Mouse (Mus musculus) liver, embryonic 14.5 days (tissue): Measurements from ENCODE around the gene Myom1. TPM values are rescaled to one million over a fixed set of nuclear protein-coding genes. Genes with fewer than 3 reads are reported as not detected.

ENCODE experiments used
- ATAC-seq: fragments of 200-750 bp; cut with Nextera tagmentation; 2 replicates; pipeline ENCODE4 v1.8.0; 2017; ENCODE audit warnings: moderate number of reproducible peaks, mild to moderate bottlenecking, moderate library complexity; ENCODE audit not compliant: insufficient read depth
- DNase-seq, 3 experiments: peaks; one replicate each; pipeline ENCODE4 v3.0.0-alpha.2; 2012 to 2013; ENCODE audit warnings: low read depth in 3 of 3, low spot score in 3 of 3
- H3K27ac ChIP-seq: fragments of 300-500 bp; sonication (generic); 2 replicates; pipeline ENCODE4 v1.5.1; 2014; ENCODE audit warnings: moderate library complexity, mild to moderate bottlenecking, control low read depth, inconsistent platforms
- H3K27me3 ChIP-seq: fragments of 300-500 bp; sonication (generic); 2 replicates; pipeline ENCODE4 v1.6.1; 2014; ENCODE audit warnings: mild to moderate bottlenecking, low read length, moderate library complexity; ENCODE audit not compliant: control insufficient read depth, insufficient read depth
- H3K36me3 ChIP-seq: fragments of 300-500 bp; sonication (generic); replicated peaks from 2 replicates; pipeline ENCODE4 v1.6.1; 2014; ENCODE audit warnings: low read depth; ENCODE audit not compliant: control insufficient read depth, insufficient read depth
- H3K4me1 ChIP-seq, 2 experiments: fragments of 200-500 bp in 1 of 2; fragments of 300-500 bp in 1 of 2; sonication (generic) in 1 of 2; replicated peaks; 2 replicates each; pipeline ENCODE4 v1.6.1; 2012 to 2014; ENCODE audit warnings: antibody characterized with exemption in 1 of 2, inconsistent platforms in 1 of 2, low read length in 1 of 2; ENCODE audit not compliant: control insufficient read depth in 2 of 2, insufficient read depth in 2 of 2
- H3K4me2 ChIP-seq: fragments of 300-500 bp; sonication (generic); 2 replicates; pipeline ENCODE4 v1.6.1; 2014; ENCODE audit warnings: low read depth, mild to moderate bottlenecking, control low read depth, moderate library complexity
- H3K4me3 ChIP-seq, 2 experiments: fragments of 200-500 bp in 1 of 2; fragments of 300-500 bp in 1 of 2; sonication (generic) in 1 of 2; 2 replicates each; pipeline ENCODE4 v1.5.1; 2012 to 2014; ENCODE audit warnings: low read depth in 2 of 2, low read length in 2 of 2, mild to moderate bottlenecking in 2 of 2, control low read depth in 1 of 2, inconsistent platforms in 1 of 2, moderate library complexity in 1 of 2; ENCODE audit not compliant: insufficient read depth in 1 of 2
- H3K9ac ChIP-seq: fragments of 300-500 bp; sonication (generic); replicated peaks from 2 replicates; pipeline ENCODE4 v1.6.1; 2014; ENCODE audit warnings: mild to moderate bottlenecking, control low read depth, moderate library complexity
- H3K9me3 ChIP-seq: fragments of 300-500 bp; sonication (generic); 2 replicates; pipeline ENCODE4 v1.6.1; 2016; ENCODE audit warnings: low read length, mixed read lengths; ENCODE audit not compliant: control insufficient read depth
- CTCF ChIP-seq: IDR thresholded peaks from 2 replicates; pipeline ENCODE4 v1.5.1; 2016; ENCODE audit warnings: antibody characterized with exemption, low read depth, control low read depth
- EP300 ChIP-seq: IDR thresholded peaks from 2 replicates; pipeline ENCODE4 v1.6.1; 2016; ENCODE audit warnings: antibody characterized with exemption, low read depth
- WGBS: fragments of 180-500 bp; shearing (Covaris S2); extraction: QIAGEN DNeasy Blood & Tissue Kit; methylation state at CpG from one replicate; pipeline ENCODE4 v1.1.7; 2014; ENCODE audit not compliant: insufficient replicate concordance; 5-methylcytosine and 5-hydroxymethylcytosine counted together
- polyA plus RNA-seq, 2 experiments: library from polyadenylated mRNA; depleted of rRNA in 1 of 2; stranded (reverse) in 1 of 2; unstranded in 1 of 2; fragments of >200 nt; fragmentation: Nextera tagmentation in 1 of 2; extraction: Ambion mirVana in 1 of 2; gene quantifications; 2 replicates each; pipeline versions ENCODE4 v1.2.1 to v1.2.3; 2012 to 2014

The Myom1 gene
- polyA plus RNA-seq, 2 experiments: 1.6 to 2.6 TPM

- H3K27me3 ChIP-seq: no peaks in the 10 kb centered on the region
- TF ChIP-seq EP300: no peak
- TF ChIP-seq CTCF: no peak
- H3K9ac ChIP-seq: no peak overlapping the region
- no peak overlapping the region for H3K4me2 ChIP-seq
- H3K27ac ChIP-seq: no peak overlapping the region
- no peak overlapping the region for H3K4me3 ChIP-seq
- 51% methylated on average over 6 of the region's 6 CpGs for WGBS
- no peak for DNase-seq
- peaks cover 0 to 7% of the 10 kb centered on the region in 2 experiments; a peak in 2 of 4 replicates for H3K4me1 ChIP-seq
- ATAC-seq: no peak
- no peaks in the 10 kb centered on the region for H3K9me3 ChIP-seq
- no peaks in the 10 kb centered on the region for H3K36me3 ChIP-seq
Measured at GRCm38 (mm10) chr17:71120626-71121025, 118.2 kb downstream of the Myom1 start.

- H3K4me2 ChIP-seq: no peak overlapping the region
- no peaks in the 10 kb centered on the region for H3K36me3 ChIP-seq
- no peak overlapping the region for H3K9ac ChIP-seq
- peaks cover 0 to 11% of the 10 kb centered on the region in 2 experiments; a peak in 2 of 4 replicates for H3K4me1 ChIP-seq
- H3K4me3 ChIP-seq: no peak overlapping the region
- DNase-seq (no peak), ATAC-seq (no peak)
- 52% methylated on average over 8 of the region's 8 CpGs for WGBS
- H3K9me3 ChIP-seq: no peaks in the 10 kb centered on the region
- no peak overlapping the region for H3K27ac ChIP-seq
- no peak for TF ChIP-seq EP300
- TF ChIP-seq CTCF: no peak
- H3K27me3 ChIP-seq: no peaks in the 10 kb centered on the region
Measured at GRCm38 (mm10) chr17:71124061-71124670, 121.7 kb downstream of the Myom1 start.

- Histone ChIP-seq H3K9ac (no peak overlapping the region), H3K27me3 (no peaks in the 10 kb centered on the region), H3K4me2 (no peak overlapping the region), H3K4me1 (peaks cover 0 to 8% of the 10 kb centered on the region in 2 experiments; a peak in 2 of 4 replicates), H3K9me3 (no peaks in the 10 kb centered on the region), H3K4me3 (no peak overlapping the region), H3K27ac (no peak overlapping the region), H3K36me3 (no peaks in the 10 kb centered on the region)
- TF ChIP-seq EP300 (no peak), CTCF (no peak)
- ATAC-seq: no peak
- no peak for DNase-seq
- 59% methylated on average over 1 of the region's 1 CpGs for WGBS
Measured at GRCm38 (mm10) chr17:71124674-71125073, 122.2 kb downstream of the Myom1 start.

GRCm38 (mm10) chr17:71125519-71125918 lies 123.1 kb downstream of the Myom1 start:
- Histone ChIP-seq H3K9me3 (no peaks in the 10 kb centered on the region), H3K4me2 (no peak overlapping the region), H3K27me3 (no peaks in the 10 kb centered on the region), H3K4me1 (peaks cover 0 to 6% of the 10 kb centered on the region in 2 experiments; a peak in 2 of 4 replicates), H3K36me3 (no peaks in the 10 kb centered on the region), H3K4me3 (no peak overlapping the region), H3K9ac (no peak overlapping the region), H3K27ac (no peak overlapping the region)
- ATAC-seq: no peak
- TF ChIP-seq EP300 (no peak), CTCF (no peak)
- 50% methylated on average over 12 of the region's 12 CpGs for whole genome bisulfite sequencing
- DNase-seq: no peak

GRCm38 (mm10) chr17:71126001-71126400 lies 123.6 kb downstream of the Myom1 start:
- no peaks in the 10 kb centered on the region for H3K36me3 ChIP-seq
- ATAC-seq: no peak
- no peaks in the 10 kb centered on the region for H3K27me3 ChIP-seq
- H3K4me1 ChIP-seq: peaks cover 0 to 4% of the 10 kb centered on the region in 2 experiments; a peak in 1 of 4 replicates
- DNase-seq: no peak
- H3K9me3 ChIP-seq: no peaks in the 10 kb centered on the region
- H3K4me2 ChIP-seq: no peak overlapping the region
- TF ChIP-seq EP300: no peak
- no peak for TF ChIP-seq CTCF
- 73% methylated on average over 12 of the region's 12 CpGs for WGBS
- H3K9ac ChIP-seq: no peak overlapping the region
- no peak overlapping the region for H3K4me3 ChIP-seq
- H3K27ac ChIP-seq: no peak overlapping the region
